Mouse (Mus musculus) midbrain, postnatal 0 days (tissue): ENCODE data around the gene Robo1. TPM values are rescaled to one million over a fixed set of nuclear protein-coding genes. Genes with fewer than 3 reads are reported as not detected.

Source experiments
- ATAC-seq: fragments of 200-750 bp; cut with Nextera tagmentation; 2 replicates; pipeline ENCODE4 v1.8.0; 2017; ENCODE audit warnings: moderate number of reproducible peaks, mild to moderate bottlenecking, moderate TSS enrichment, moderate library complexity; ENCODE audit not compliant: low FRiP score
- DNase-seq: peaks from one replicate; pipeline ENCODE4 v3.0.0-alpha.2; 2015; ENCODE audit warnings: low spot score
- H3K27ac ChIP-seq: fragments of 300-500 bp; sonication (generic); 2 replicates; pipeline ENCODE4 v1.5.1; 2014; ENCODE audit warnings: low read depth, mild to moderate bottlenecking, low read length, mixed read lengths
- H3K27me3 ChIP-seq: fragments of 300-500 bp; sonication (generic); 2 replicates; pipeline ENCODE4 v1.6.1; 2014; ENCODE audit warnings: low read length, control low read depth, mixed read lengths; ENCODE audit not compliant: insufficient read depth
- H3K36me3 ChIP-seq: fragments of 300-500 bp; sonication (generic); 2 replicates; pipeline ENCODE4 v1.6.1; 2014; ENCODE audit warnings: low read length, control low read depth, mixed read lengths; ENCODE audit not compliant: insufficient read depth
- H3K4me1 ChIP-seq: fragments of 300-500 bp; sonication (generic); 2 replicates; pipeline ENCODE4 v1.6.1; 2014; ENCODE audit warnings: mild to moderate bottlenecking, control low read depth, antibody characterized with exemption, low read length, mixed read lengths; ENCODE audit not compliant: insufficient read depth
- H3K4me2 ChIP-seq: fragments of 300-500 bp; sonication (generic); 2 replicates; pipeline ENCODE4 v1.6.1; 2014; ENCODE audit warnings: low read depth, mild to moderate bottlenecking, low read length, mixed read lengths; ENCODE audit not compliant: poor library complexity, severe bottlenecking
- H3K4me3 ChIP-seq: fragments of 300-500 bp; sonication (generic); 2 replicates; pipeline ENCODE4 v1.5.1; 2014; ENCODE audit warnings: low read depth, mild to moderate bottlenecking, low read length, moderate library complexity
- H3K9ac ChIP-seq: fragments of 300-500 bp; sonication (generic); replicated peaks from 2 replicates; pipeline ENCODE4 v1.6.1; 2014; ENCODE audit warnings: mild to moderate bottlenecking, low read length, moderate library complexity, mixed read lengths; ENCODE audit not compliant: poor library complexity, severe bottlenecking
- H3K9me3 ChIP-seq: fragments of 300-500 bp; sonication (generic); 2 replicates; pipeline ENCODE4 v1.6.1; 2016; ENCODE audit warnings: low read length, control low read depth
- CTCF ChIP-seq: IDR thresholded peaks from 2 replicates; pipeline ENCODE4 v1.5.1; 2016; ENCODE audit warnings: antibody characterized with exemption, mild to moderate bottlenecking
- WGBS: fragments of 180-500 bp; shearing (Covaris S2); extraction: QIAGEN DNeasy Blood & Tissue Kit; methylation state at CpG from one replicate; pipeline ENCODE4 v1.1.7; 2014; 5-methylcytosine and 5-hydroxymethylcytosine counted together
- polyA plus RNA-seq: library from polyadenylated mRNA; unstranded; fragments of >200 nt; fragmentation: Nextera tagmentation; extraction: Ambion mirVana; gene quantifications from 2 replicates; pipeline ENCODE4 v1.2.1, GENCODE M21; 2015
- total RNA-seq: library from RNA; depleted of rRNA; stranded (reverse); fragments of >200 nt; gene quantifications from 2 replicates; pipeline ENCODE4 v1.2.3, GENCODE M21; 2014

The Robo1 gene
- total and polyA plus RNA-seq, 2 experiments from 2014 or later, result 31.4 to 96.1 TPM

GRCm38 (mm10) chr16:72670240-72671038 is 362.3 kb downstream of the Robo1 start:
- no peaks in the 10 kb centered on the region for H3K27me3 ChIP-seq
- no peaks in the 10 kb centered on the region; the same call in 1 of the 2 replicates for H3K4me1 ChIP-seq
- DNase-seq (no peak), ATAC-seq (no peak)
- no peak overlapping the region for H3K27ac ChIP-seq
- no peak overlapping the region for H3K4me2 ChIP-seq
- no peak overlapping the region for H3K4me3 ChIP-seq
- H3K9ac ChIP-seq, result no peak overlapping the region
- H3K9me3 ChIP-seq, result no peaks in the 10 kb centered on the region
- 32% methylated on average over 6 of the region's 6 CpGs for whole genome bisulfite sequencing
- TF ChIP-seq CTCF, result no peak
- H3K36me3 ChIP-seq, result no peaks in the 10 kb centered on the region

GRCm38 (mm10) chr16:72677234-72677633 is 369.1 kb downstream of the Robo1 start:
- ATAC-seq (no peak), DNase-seq (no peak)
- Histone ChIP-seq H3K27me3 (no peaks in the 10 kb centered on the region), H3K9me3 (no peaks in the 10 kb centered on the region), H3K4me2 (no peak overlapping the region), H3K27ac (no peak overlapping the region), H3K4me3 (no peak overlapping the region), H3K4me1 (peaks cover 11% of the 10 kb centered on the region; the same call in 1 of the 2 replicates), H3K9ac (no peak overlapping the region), H3K36me3 (no peaks in the 10 kb centered on the region)
- 79% methylated on average over 5 of the region's 5 CpGs for WGBS
- TF ChIP-seq CTCF, result no peak

- Histone ChIP-seq H3K9me3 (no peaks in the 10 kb centered on the region), H3K36me3 (no peaks in the 10 kb centered on the region), H3K4me3 (no peak overlapping the region), H3K4me1 (peaks cover 11% of the 10 kb centered on the region; the same call in 1 of the 2 replicates), H3K4me2 (peak overlapping the region; percentile 46), H3K27me3 (no peaks in the 10 kb centered on the region), H3K27ac (0 out of 2 replicates have a peak overlapping the region, but pooled peaks have one; percentile 38), H3K9ac (peak overlapping the region; percentile 13; the same call in 1 of the 2 replicates)
- TF ChIP-seq CTCF, result no peak
- 13% methylated on average over 13 of the region's 13 CpGs for WGBS
- ATAC-seq, result 0 out of 2 replicates have a peak, but pooled peaks have one; percentile 23
- no peak for DNase-seq
Measured at GRCm38 (mm10) chr16:72678450-72678849, 370.3 kb downstream of the Robo1 start.

GRCm38 (mm10) chr16:72678947-72679558 is 370.9 kb downstream of the Robo1 start:
- H3K9me3 ChIP-seq, result no peaks in the 10 kb centered on the region
- WGBS, result 57% methylated on average over 11 of the region's 11 CpGs
- no peak for TF ChIP-seq CTCF
- no peaks in the 10 kb centered on the region for H3K36me3 ChIP-seq
- ATAC-seq (no peak; the same call in 1 of the 2 replicates), DNase-seq (no peak)
- H3K4me2 ChIP-seq, result peak overlapping the region; percentile 46
- H3K9ac ChIP-seq, result no peak overlapping the region
- H3K27ac ChIP-seq, result 0 out of 2 replicates have a peak overlapping the region, but pooled peaks have one; percentile 38
- no peaks in the 10 kb centered on the region for H3K27me3 ChIP-seq
- no peak overlapping the region for H3K4me3 ChIP-seq
- peaks cover 11% of the 10 kb centered on the region; the same call in 1 of the 2 replicates for H3K4me1 ChIP-seq

GRCm38 (mm10) chr16:72685604-72686479 is 377.7 kb downstream of the Robo1 start:
- no peak overlapping the region for H3K4me2 ChIP-seq
- no peaks in the 10 kb centered on the region for H3K4me1 ChIP-seq
- no peak overlapping the region for H3K27ac ChIP-seq
- no peak overlapping the region for H3K4me3 ChIP-seq
- 76% methylated on average over 6 of the region's 6 CpGs for WGBS
- no peak overlapping the region for H3K9ac ChIP-seq
- H3K36me3 ChIP-seq, result no peaks in the 10 kb centered on the region
- no peaks in the 10 kb centered on the region for H3K27me3 ChIP-seq
- no peak for TF ChIP-seq CTCF
- DNase-seq (no peak), ATAC-seq (no peak)
- H3K9me3 ChIP-seq, result no peaks in the 10 kb centered on the region
